Mouse (Mus musculus) forebrain, embryonic 12.5 days (tissue): ENCODE measurements at regions not wholly inside any gene's neighbourhood (a gene's known extent, or its start where the extent isn't known, plus 50 kb on each side); places are given as distances from the start of the nearest gene placed in this dataset.
A peak's percentile ranks its signal among the peaks of the same experiment; 100 is the strongest.

Source experiments
- ATAC-seq: fragments of 200-750 bp; cut with Nextera tagmentation; 2 replicates; pipeline ENCODE4 v1.8.0; 2017; ENCODE audit warnings: moderate TSS enrichment; ENCODE audit not compliant: low FRiP score
- H3K27ac ChIP-seq: fragments of 300-500 bp; sonication (generic); 2 replicates; pipeline ENCODE4 v1.5.1; 2016; ENCODE audit warnings: mild to moderate bottlenecking
- H3K27me3 ChIP-seq: fragments of 300-500 bp; sonication (generic); 2 replicates; pipeline ENCODE4 v1.6.1; 2016; ENCODE audit warnings: mild to moderate bottlenecking
- H3K36me3 ChIP-seq: fragments of 300-500 bp; sonication (generic); replicated peaks from 2 replicates; pipeline ENCODE4 v1.6.1; 2016; ENCODE audit warnings: mild to moderate bottlenecking
- H3K4me1 ChIP-seq: fragments of 300-500 bp; sonication (generic); 2 replicates; pipeline ENCODE4 v1.6.1; 2016
- H3K4me2 ChIP-seq: fragments of 300-500 bp; sonication (generic); 2 replicates; pipeline ENCODE4 v1.6.1; 2016; ENCODE audit warnings: mild to moderate bottlenecking, moderate library complexity
- H3K4me3 ChIP-seq: fragments of 300-500 bp; sonication (generic); replicated peaks from 2 replicates; pipeline ENCODE4 v1.5.1; 2016; ENCODE audit warnings: mild to moderate bottlenecking
- H3K9ac ChIP-seq: fragments of 300-500 bp; sonication (generic); 2 replicates; pipeline ENCODE4 v1.6.1; 2016; ENCODE audit warnings: mild to moderate bottlenecking
- H3K9me3 ChIP-seq: fragments of 300-500 bp; sonication (generic); 2 replicates; pipeline ENCODE4 v1.6.1; 2016
- WGBS: fragments of 180-500 bp; shearing (Covaris S2); methylation state at CpG from one replicate; pipeline ENCODE4 v1.1.7; 2016; 5-methylcytosine and 5-hydroxymethylcytosine counted together

DNA sequence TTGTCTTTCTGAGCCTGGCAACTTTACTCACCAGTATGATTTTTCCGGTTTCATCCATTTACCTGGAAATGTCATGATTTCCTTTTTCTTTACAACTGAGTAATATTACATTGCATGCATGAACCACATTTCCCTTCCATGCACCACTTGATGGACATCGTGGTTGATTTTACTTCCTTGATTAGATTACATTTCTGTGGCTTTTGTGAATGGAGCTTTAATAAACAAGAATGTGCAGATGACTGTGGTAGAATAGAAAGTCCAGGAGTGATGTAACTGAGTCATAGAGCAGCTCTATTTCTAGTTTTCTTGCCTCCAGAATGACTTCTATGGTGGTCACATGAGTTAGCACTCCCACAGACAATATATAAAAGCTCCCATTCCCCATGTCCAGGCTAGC, 75.2 kb downstream of the Chst2 start:
- Histone ChIP-seq H3K27me3 (no peaks in the 10 kb centered on the region), H3K36me3 (no peaks in the 10 kb centered on the region), H3K9ac (no peak overlapping the region), H3K4me1 (no peaks in the 10 kb centered on the region), H3K27ac (no peak overlapping the region), H3K4me2 (no peak overlapping the region), H3K9me3 (no peaks in the 10 kb centered on the region), H3K4me3 (no peak overlapping the region)
- no peak for ATAC-seq
- WGBS = 90% methylated on average over 2 of the region's 2 CpGs

DNA sequence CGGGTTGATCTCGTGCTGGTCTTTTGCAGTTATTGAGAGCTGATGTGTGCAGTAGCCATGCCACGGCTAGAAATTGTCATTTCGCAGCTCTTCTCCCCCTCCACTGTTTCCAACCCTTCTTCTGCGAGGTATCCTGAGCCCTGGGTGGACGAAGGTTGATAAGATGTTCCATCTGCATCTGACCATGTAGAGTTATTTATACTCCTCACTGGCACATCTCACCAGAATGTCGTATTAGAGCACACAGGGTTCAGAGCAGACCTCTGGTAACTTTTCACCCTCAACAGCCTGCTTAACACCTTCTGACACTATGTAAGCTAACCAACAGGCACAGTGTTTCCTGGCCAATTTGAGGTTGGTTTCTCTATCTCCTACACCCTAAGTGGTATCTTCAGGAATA, 76.4 kb downstream of the Chst2 start:
- H3K4me1 ChIP-seq = no peaks in the 10 kb centered on the region
- no peaks in the 10 kb centered on the region for H3K27me3 ChIP-seq
- no peaks in the 10 kb centered on the region for H3K36me3 ChIP-seq
- H3K27ac ChIP-seq = no peak overlapping the region
- no peak overlapping the region for H3K4me3 ChIP-seq
- no peaks in the 10 kb centered on the region for H3K9me3 ChIP-seq
- H3K9ac ChIP-seq = no peak overlapping the region
- no peak for ATAC-seq
- H3K4me2 ChIP-seq = no peak overlapping the region
- 89% methylated on average over 7 of the region's 7 CpGs for WGBS

DNA sequence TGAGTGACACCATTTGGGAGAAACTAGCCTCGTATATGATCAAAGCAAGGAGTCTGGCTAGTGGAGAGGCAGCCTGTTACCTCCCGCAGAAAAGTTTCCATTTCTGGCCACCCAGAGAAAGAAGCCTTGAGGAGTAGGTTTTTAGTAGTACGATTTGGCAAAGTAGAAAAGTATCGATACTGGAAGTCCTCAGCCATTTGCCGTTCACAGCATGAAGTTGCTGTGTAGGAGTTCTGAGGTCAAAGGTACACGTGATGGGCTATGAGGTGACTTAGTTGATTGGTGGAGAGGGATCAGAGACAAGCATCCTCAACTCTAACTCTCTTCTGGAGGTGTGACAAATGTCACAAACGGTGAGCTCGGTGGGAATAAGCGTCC, 77.5 kb downstream of the Chst2 start:
- 91% methylated on average over 9 of the region's 9 CpGs for WGBS
- no peak for ATAC-seq
- H3K4me1 ChIP-seq = peaks cover 4% of the 10 kb centered on the region
- no peak overlapping the region for H3K9ac ChIP-seq
- no peaks in the 10 kb centered on the region for H3K36me3 ChIP-seq
- no peak overlapping the region for H3K4me3 ChIP-seq
- no peak overlapping the region for H3K27ac ChIP-seq
- H3K9me3 ChIP-seq = no peaks in the 10 kb centered on the region
- H3K4me2 ChIP-seq = no peak overlapping the region
- no peaks in the 10 kb centered on the region for H3K27me3 ChIP-seq

DNA sequence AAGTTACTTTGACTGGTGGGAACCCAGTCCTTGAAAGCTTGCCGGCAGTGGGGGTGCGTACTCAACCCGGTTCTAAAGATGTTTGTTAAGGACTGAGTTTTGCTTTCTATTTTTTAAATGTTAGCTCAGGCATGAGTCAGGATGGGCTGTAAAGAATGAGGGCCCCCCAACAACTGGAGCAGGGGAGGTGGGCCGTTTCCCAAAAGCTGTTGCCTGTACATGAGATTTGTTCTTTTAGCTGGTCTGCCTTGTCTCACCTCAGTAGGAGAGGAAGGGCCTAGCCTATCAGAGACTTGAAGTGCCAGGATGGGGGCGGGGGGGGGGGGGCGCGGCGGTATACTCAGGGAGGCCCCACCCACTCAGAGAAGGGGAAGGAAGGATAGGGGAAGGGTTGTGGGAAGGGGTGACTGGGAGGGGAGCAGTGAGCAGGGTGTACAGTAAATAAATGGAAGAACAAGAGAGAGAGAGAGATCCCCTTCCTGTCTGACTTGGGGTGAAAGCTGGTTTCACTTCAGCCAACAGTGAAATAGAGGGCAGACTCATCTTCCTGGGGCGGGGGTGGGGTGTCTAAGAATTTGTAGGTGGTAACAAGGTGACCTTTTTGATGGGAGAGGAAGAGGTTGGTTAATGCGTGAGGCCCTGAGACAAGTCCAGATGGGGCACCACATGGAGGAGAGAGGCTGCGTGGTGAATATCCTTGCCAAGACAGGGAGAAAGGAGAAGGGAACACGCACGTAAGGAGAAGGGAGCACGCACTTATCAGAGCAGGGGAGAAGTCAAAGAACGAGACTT, 78.1 kb downstream of the Chst2 start:
- H3K27me3 ChIP-seq = no peaks in the 10 kb centered on the region
- ATAC-seq = no peak
- H3K9ac ChIP-seq = no peak overlapping the region
- no peaks in the 10 kb centered on the region for H3K9me3 ChIP-seq
- 79% methylated on average over 11 of the region's 15 CpGs for WGBS
- peaks cover 10% of the 10 kb centered on the region for H3K4me1 ChIP-seq
- H3K4me3 ChIP-seq = no peak overlapping the region
- no peaks in the 10 kb centered on the region for H3K36me3 ChIP-seq
- H3K27ac ChIP-seq = no peak overlapping the region
- H3K4me2 ChIP-seq = no peak overlapping the region

DNA sequence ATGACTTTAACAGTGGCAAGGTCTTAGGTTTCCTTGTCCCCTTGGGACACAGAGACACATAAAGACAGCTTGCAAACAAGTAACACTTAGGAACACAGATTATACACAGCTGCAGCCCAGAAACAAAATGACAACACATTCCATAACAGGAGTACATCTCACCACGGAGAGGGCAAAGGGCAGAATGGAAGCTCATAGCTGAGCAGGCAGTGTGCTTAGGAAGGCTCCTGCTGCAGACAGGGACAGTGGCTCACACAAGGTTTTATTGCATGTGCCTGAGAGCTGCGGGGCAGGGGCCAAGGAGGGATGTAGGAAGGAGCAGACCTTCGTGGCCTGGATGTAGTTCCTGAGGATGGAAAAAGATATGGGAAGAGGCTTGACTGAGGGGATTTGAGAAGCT, 78.8 kb downstream of the Chst2 start:
- Histone ChIP-seq H3K4me2 (no peak overlapping the region), H3K4me3 (no peak overlapping the region), H3K9ac (no peak overlapping the region), H3K36me3 (no peaks in the 10 kb centered on the region), H3K9me3 (no peaks in the 10 kb centered on the region), H3K4me1 (peaks cover 17% of the 10 kb centered on the region), H3K27ac (no peak overlapping the region), H3K27me3 (no peaks in the 10 kb centered on the region)
- no peak for ATAC-seq
- WGBS = 68% methylated on average over 3 of the region's 3 CpGs

DNA sequence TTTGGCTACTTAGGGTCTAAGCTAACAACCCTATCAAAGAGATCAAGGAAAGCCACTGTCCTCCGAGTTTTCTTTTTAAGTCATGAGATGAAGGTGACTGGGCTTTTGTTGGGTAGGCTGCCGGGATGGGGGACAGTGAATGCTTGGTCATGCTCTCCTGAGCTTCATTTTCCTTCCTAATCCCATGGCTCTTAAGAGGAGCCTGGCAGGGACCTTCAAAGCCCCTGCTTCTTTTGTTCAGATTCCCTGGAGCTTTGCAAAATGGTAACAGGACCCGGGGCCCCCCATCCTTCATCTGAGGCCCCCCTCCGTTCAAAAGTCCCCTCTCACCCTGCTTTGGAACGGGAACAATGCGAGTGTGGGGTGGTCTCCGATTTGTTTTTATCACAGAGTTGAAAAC, 82.9 kb downstream of the Chst2 start:
- Histone ChIP-seq H3K27ac (0 out of 2 replicates have a peak overlapping the region, but pooled peaks have one; percentile 13), H3K4me1 (peaks cover 23% of the 10 kb centered on the region), H3K4me2 (peak overlapping the region; percentile 4; the same call in 1 of the 2 replicates), H3K9me3 (no peaks in the 10 kb centered on the region), H3K36me3 (no peaks in the 10 kb centered on the region), H3K4me3 (no peak overlapping the region), H3K9ac (no peak overlapping the region), H3K27me3 (no peaks in the 10 kb centered on the region)
- whole genome bisulfite sequencing = 1% methylated on average over 7 of the region's 7 CpGs
- ATAC-seq = no peak

DNA sequence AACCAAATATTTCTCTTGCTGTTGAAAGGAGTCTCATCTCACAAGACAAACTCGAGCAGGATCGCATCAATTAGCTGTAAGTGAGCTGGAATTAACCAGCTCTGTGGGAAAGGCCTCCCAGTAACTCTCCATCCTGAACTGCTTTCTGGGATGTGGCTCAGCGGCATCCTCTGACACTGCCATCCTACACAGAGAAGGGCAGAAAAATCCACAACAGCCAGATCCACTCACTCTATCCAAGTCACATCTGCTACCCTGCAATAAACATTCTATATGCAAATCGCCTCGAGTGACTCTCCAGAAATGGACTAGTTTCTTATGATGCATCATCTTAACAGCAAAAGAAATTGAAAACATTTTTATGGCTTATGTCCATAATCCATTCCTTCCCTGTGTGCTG, 83.6 kb downstream of the Chst2 start:
- WGBS = 30% methylated on average over 5 of the region's 5 CpGs
- H3K9me3 ChIP-seq = no peaks in the 10 kb centered on the region
- H3K9ac ChIP-seq = no peak overlapping the region
- H3K27ac ChIP-seq = no peak overlapping the region
- no peaks in the 10 kb centered on the region for H3K27me3 ChIP-seq
- ATAC-seq = peak; percentile 59; the same call in 1 of the 2 replicates
- H3K4me1 ChIP-seq = peaks cover 23% of the 10 kb centered on the region
- no peaks in the 10 kb centered on the region for H3K36me3 ChIP-seq
- no peak overlapping the region for H3K4me2 ChIP-seq
- no peak overlapping the region for H3K4me3 ChIP-seq

DNA sequence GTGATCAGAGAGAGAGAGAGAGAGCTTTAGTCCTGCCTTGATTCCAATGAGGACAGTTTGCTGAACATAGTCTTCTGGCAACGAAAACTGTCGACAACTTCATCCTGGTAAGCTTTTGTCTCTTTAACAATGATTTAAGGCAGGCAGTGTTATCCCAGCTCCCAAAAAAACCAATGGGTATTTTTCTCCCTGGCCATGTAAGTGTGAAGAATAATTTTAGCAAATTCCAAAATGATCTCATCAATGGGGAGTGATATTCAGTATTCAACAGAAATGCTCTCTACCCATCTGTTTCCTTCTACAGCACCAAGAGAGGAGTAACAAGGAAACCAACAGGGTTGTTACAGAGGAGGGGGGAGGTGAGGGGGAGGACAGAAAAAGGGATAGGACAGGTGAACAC, 84.5 kb downstream of the Chst2 start:
- no peak overlapping the region for H3K27ac ChIP-seq
- H3K4me3 ChIP-seq = no peak overlapping the region

DNA sequence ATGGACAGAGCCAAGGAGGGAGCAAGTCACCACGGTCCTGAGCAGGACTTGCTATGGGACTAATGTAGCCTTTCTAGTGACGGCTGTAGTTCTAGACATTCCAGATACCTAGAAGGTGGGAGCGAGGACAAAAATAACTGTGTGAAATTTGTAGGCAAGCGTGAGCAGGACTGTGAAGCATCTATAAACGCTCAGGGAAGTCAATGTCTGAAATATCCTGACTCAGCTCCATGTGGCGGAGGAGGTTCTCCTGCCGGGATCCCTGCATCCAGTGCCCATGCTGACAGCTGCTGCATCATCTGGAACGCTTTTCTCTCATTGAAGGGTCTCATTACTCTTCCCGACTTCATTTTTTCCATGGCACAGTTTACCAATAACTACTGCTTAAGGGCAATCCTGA, 87.6 kb downstream of the Chst2 start:
- Histone ChIP-seq H3K4me3 (no peak overlapping the region), H3K36me3 (no peaks in the 10 kb centered on the region), H3K9ac (no peak overlapping the region), H3K9me3 (no peaks in the 10 kb centered on the region), H3K4me2 (no peak overlapping the region), H3K27me3 (no peaks in the 10 kb centered on the region), H3K4me1 (peaks cover 18% of the 10 kb centered on the region), H3K27ac (no peak overlapping the region)
- 95% methylated on average over 9 of the region's 9 CpGs for WGBS
- ATAC-seq = no peak

More for the DNA sequence above, 84.5 kb downstream of the Chst2 start:
- Histone ChIP-seq H3K9me3 (no peaks in the 10 kb centered on the region), H3K9ac (no peak overlapping the region), H3K4me1 (peaks cover 23% of the 10 kb centered on the region), H3K4me2 (no peak overlapping the region), H3K27me3 (no peaks in the 10 kb centered on the region), H3K36me3 (no peaks in the 10 kb centered on the region)
- 84% methylated on average over 2 of the region's 2 CpGs for WGBS
- no peak for ATAC-seq

DNA sequence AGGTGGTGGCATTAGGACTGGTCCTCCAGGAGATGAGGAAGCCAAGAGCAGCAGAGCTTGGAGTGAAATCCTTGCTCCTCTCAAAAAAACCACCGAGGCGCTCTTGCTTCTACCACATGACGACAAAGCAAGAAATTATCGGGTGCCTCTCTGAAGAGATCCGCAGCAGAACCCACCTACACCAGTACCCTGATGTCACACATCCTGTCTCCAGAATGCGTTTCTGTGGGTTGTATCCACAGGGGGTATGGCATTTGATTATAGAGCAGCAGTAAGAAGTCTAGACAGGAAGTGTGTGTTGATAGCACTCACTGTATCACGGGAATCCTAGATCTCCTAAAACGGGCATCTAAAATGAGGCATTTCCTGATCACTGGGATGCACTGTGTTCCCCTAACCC, 89.8 kb downstream of the Chst2 start:
- ATAC-seq = no peak
- H3K36me3 ChIP-seq = no peaks in the 10 kb centered on the region
- no peaks in the 10 kb centered on the region; the same call in 1 of the 2 replicates for H3K4me1 ChIP-seq
- WGBS = 84% methylated on average over 8 of the region's 8 CpGs
- H3K4me3 ChIP-seq = no peak overlapping the region
- no peak overlapping the region for H3K4me2 ChIP-seq
- no peaks in the 10 kb centered on the region for H3K27me3 ChIP-seq
- no peak overlapping the region for H3K9ac ChIP-seq
- H3K27ac ChIP-seq = no peak overlapping the region
- no peaks in the 10 kb centered on the region for H3K9me3 ChIP-seq

DNA sequence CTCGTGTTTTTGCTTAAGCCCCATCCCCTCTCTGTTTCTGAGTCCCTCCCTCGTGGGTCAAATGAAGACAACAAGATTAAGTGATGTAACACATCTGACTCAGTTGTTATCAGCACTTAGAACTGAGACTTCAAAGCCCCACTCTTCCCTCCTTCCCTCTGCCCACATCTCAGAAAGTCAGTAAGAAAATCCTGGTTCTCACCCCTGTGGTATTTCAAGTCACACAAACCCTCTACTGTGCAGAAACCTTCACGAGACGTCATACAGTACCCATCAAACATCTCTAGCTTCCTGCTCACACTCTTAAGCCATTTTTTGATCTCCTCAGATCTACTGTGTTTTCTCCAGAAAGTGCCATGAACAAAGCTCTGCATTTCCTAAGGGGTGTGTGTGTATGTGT, 91.4 kb downstream of the Chst2 start:
- Histone ChIP-seq H3K27me3 (no peaks in the 10 kb centered on the region), H3K9ac (no peak overlapping the region), H3K36me3 (no peaks in the 10 kb centered on the region), H3K4me1 (no peaks in the 10 kb centered on the region), H3K9me3 (no peaks in the 10 kb centered on the region), H3K4me2 (no peak overlapping the region), H3K27ac (no peak overlapping the region), H3K4me3 (no peak overlapping the region)
- 71% methylated on average over 4 of the region's 4 CpGs for WGBS
- ATAC-seq = no peak

DNA sequence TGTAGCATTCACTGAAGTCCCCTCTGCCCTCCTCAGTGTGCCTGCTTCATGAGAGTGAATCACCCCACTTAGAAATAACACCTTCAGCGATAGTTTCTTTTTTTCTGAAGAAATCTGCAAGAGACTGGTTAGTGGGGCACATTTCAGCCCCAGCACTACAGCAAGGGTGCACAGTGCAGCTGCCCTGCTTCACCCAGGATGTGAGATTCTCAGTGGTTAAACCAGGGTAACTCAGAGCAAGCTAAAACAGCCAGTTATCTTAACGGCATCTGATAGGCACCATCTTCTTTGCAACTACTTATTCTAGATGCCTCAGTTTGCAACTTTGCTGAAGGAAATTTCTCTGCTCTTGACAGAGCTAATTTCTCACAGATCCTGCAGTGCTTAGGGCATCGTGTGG, 94.9 kb downstream of the Chst2 start:
- no peaks in the 10 kb centered on the region for H3K4me1 ChIP-seq
- H3K4me3 ChIP-seq = no peak overlapping the region
- no peak overlapping the region for H3K4me2 ChIP-seq
- no peak overlapping the region for H3K27ac ChIP-seq
- H3K9me3 ChIP-seq = no peaks in the 10 kb centered on the region
- no peak overlapping the region for H3K9ac ChIP-seq
- ATAC-seq = no peak
- H3K27me3 ChIP-seq = no peaks in the 10 kb centered on the region
- no peaks in the 10 kb centered on the region for H3K36me3 ChIP-seq
- 89% methylated on average over 3 of the region's 3 CpGs for WGBS

DNA sequence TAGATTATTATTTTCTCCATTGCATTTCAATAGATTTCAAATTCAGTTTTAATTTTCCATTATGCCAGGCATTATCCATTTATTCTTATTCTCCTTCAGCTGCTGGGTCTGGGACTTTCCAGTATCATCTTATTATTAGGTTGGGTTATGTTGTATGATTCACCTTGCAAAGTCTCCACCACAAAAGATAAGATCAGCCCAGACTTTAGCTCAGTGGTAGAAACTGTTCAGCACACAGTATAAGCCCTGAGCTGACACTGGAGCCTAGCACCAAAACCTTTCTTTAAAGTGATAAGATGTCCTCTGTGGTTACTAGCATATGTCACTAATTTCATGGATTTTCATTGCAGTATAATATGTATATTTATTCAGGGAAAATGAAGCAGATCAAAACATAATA, 117.5 kb downstream of the Chst2 start:
- H3K4me1 ChIP-seq = no peaks in the 10 kb centered on the region
- no peaks in the 10 kb centered on the region for H3K36me3 ChIP-seq
- no peak overlapping the region for H3K4me3 ChIP-seq
- no peaks in the 10 kb centered on the region for H3K27me3 ChIP-seq
- no peak overlapping the region for H3K9ac ChIP-seq
- no peak overlapping the region for H3K4me2 ChIP-seq
- no peak overlapping the region for H3K27ac ChIP-seq
- no peaks in the 10 kb centered on the region for H3K9me3 ChIP-seq
- no peak for ATAC-seq
